Mouse (Mus musculus): Measurements from ENCODE around the gene Col24a1.
A peak's percentile ranks its signal among the peaks of the same experiment; 100 is the strongest.
"Not testable (repeated sequence)": the region's sequence is repeated elsewhere in the genome, so short reads cannot be mapped to it uniquely, and the experiment has no call there.

Col24a1 gene

GRCm38 (mm10) chr3:145353951-145354350 is 61.7 kb downstream of the Col24a1 start:
- DNase-seq (ENCODE audit: extremely low spot score, low spot score) = no peak

DNA sequence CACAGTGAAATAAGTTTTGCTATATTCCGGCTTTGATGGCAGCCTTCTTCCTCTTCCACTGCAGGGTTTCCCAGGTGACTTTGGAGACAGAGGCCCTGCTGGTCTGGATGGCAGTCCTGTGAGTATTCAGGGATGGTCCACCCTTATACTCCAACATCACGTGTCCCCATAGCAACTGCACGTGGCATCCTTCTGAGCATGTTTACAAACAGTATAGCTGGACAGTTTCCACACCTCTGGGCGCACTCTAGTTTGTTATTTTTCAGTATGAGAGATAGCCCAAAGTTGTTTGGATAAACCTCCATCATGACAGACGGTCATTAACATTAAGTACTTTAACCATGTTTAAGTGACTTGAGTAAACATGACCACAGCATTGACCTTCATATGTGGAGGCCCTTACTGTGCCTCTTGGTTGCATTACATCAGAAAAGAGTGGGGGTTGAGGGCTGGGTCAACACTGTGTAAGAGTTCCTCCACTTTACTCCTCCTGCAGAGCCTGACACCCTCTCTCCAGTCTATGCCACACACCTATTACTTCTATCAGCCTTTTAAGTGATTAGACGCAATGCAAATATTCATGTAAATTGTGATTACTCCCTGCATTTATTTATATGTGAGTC is 64.7 kb downstream of the Col24a1 start:
- DNase-seq (ENCODE audit: extremely low spot score, low spot score) = no peak

- no peak for DNase-seq (ENCODE audit: extremely low spot score, low spot score)
Observed at GRCm38 (mm10) chr3:145365227-145365626, 73.0 kb downstream of the Col24a1 start.

DNA sequence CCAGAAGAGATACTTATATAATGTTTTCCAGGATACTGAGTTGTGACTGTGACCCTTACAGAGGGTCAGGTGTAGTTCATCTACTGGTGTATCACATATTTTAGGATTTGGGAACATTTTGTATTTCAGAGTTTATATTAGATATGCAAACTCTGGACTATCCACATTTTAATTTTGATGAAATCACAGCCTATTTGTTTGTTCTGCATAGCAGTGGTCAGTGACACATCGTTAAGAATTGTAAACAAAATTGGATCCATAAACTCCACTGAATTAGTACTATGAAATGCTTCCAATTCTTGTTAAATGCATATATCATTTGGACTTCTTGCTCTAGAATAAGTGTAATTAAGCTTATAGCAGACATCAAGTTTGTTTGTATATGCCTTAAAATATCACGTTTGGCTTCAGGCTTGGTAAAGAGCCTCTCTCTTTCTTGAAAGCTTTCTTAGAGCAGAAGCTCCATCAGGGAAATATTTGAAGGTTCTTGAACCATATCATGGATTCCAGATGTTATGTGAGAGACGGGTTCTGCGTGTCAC is 75.0 kb downstream of the Col24a1 start:
- no peak for DNase-seq (ENCODE audit: extremely low spot score, low spot score)

GRCm38 (mm10) chr3:145376298-145376697 is 84.0 kb downstream of the Col24a1 start:
- DNase-seq (ENCODE audit: extremely low spot score, low spot score) = no peak

DNA sequence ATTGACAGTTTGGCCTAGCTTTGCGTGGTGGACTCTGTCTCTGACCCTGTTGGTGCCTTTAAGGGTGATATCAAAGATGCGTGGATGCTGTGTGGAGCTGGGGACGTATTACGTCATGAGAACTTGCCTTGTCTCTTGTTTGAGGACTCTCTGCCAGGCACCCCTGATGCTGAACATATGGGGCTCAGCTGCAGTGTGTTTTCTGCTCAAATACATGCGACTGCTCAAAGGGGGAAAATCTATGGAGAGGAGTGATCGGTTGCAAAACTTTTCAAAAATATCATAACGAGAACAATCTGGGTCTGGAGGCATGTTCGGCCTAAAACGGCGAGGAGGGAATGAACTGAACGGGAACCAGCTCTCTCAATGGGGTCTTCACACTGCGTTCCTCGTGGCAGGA is 90.8 kb downstream of the Col24a1 start:
- no peak for DNase-seq (ENCODE audit: extremely low spot score, low spot score)

- DNase-seq (ENCODE audit: extremely low spot score, low spot score) = no peak
Observed at GRCm38 (mm10) chr3:145386434-145386833, 94.2 kb downstream of the Col24a1 start.

- no peak for DNase-seq (ENCODE audit: extremely low spot score, low spot score)
Observed at GRCm38 (mm10) chr3:145390681-145391080, 98.4 kb downstream of the Col24a1 start.

- DNase-seq (ENCODE audit: extremely low spot score, low spot score) = no peak
Observed at GRCm38 (mm10) chr3:145391986-145392659, 99.9 kb downstream of the Col24a1 start.

DNA sequence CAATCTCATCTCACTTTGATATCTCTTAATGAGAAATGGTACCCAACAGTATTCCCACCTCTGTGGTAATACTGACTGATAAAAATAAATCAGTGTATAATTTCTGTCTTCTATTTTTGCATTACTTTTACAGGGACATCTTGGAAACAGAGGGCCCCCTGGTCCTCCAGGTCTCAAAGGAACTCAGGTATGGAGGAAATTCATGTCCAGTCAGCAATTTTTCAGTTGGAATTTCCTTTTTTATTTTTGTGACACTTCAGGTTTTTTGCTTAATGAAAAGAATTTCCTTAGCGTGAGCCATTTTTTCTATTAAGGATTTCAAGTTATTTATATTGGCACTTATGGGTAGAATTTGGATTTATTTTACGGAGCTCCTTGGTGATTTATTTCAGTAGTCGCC is 106.9 kb downstream of the Col24a1 start:
- DNase-seq (ENCODE audit: extremely low spot score, low spot score) = no peak

- no peak for DNase-seq (ENCODE audit: extremely low spot score, low spot score)
Observed at GRCm38 (mm10) chr3:145402257-145402656, 110.0 kb downstream of the Col24a1 start.

DNA sequence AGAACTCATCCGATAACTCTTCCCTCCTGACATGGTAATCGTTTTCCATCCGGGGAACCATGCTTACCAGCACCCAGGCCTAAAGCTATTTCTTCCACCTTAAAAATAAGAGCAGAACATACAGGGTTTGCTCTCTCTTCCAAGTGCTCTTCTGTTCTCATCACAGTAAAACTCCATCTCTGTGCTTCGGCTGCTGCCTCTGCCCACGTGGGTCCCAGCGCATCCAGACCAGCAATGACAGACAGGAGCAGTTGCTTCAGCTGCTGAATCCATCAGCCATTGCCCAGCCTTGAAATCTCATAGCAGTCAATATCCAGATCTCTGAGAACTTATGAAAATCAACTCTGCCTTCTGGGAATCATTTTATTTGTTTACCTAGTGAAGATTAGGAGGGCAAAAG is 110.7 kb downstream of the Col24a1 start:
- no peak for DNase-seq (ENCODE audit: extremely low spot score, low spot score)

DNA sequence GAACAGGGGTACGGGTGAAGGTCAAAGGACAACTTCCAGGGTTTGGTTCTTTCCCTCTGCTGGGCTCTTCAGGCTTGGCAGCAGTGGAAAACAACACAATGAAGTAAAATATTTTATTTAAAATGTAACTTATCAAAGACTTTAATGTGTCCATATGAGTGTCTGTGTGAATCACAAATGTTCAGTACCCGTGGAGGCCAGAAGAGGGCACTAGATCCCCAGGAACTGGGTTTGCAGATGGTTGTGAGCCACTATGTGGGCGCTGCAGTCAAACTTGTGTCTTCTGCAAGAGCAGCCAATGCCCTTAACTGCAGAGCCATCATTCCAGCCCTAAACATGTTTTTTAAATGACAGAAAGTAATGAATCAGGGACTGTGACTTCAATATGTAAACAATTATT is 115.8 kb downstream of the Col24a1 start:
- DNase-seq (ENCODE audit: extremely low spot score, low spot score) = peak; percentile 32

DNA sequence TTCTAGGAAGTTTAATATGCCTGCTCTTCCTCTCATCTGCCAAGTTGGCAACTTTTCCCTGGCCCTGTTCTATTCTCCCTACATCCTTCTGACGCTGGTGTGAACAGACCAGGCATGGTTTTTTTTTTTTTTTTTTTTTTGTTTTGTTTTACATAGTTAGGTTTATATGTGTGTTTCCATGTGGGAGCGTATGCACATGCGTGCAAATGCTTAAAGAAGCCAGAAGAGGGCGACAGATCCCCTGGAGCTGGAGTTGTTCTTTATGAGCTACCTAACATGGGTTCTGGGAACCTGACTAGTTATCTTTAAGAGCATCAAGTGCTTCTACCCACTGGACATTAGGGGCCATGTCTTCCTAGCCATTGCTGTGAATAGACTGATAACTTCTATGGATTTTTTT is 119.9 kb downstream of the Col24a1 start:
- no peak for DNase-seq (ENCODE audit: extremely low spot score, low spot score)

DNA sequence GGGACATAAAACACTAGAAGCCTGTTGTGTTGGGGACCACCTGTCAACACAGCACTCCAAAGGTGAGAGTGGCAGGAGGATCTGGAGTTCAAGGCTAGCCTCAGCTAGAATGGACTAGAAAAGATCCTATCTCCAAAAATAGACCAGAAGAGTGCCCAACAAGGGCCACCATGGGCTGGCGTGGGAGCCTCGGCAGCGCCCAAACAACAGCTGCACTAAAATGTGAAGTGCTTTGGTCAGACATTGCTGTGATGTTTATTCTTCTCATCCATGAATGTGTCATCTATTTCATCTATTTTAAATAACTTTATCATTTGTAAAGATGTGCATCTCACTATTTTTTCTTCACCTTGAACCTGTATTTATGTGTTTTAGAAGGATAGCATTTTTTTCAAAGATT is 122.1 kb downstream of the Col24a1 start:
- no peak for DNase-seq (ENCODE audit: extremely low spot score, low spot score)

DNA sequence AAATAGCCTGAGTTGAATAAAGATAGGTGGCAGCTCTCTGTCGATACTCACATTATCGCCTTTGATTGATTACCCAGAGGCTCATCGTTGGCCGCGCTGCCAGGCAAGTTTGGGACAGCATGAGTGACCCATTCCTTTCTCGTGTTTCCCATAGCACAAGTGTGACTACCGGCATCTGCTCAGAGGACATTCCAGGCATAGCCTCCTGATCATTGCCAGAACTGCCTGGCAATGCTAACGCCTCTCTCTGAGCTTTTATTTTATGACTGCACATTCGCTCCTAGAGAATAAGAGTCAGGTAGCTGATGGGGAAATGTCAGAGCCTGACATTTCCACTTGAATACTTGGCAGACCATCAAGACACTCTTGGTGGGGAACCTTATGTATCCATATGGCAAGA is 125.5 kb downstream of the Col24a1 start:
- no peak for DNase-seq (ENCODE audit: extremely low spot score, low spot score)

DNA sequence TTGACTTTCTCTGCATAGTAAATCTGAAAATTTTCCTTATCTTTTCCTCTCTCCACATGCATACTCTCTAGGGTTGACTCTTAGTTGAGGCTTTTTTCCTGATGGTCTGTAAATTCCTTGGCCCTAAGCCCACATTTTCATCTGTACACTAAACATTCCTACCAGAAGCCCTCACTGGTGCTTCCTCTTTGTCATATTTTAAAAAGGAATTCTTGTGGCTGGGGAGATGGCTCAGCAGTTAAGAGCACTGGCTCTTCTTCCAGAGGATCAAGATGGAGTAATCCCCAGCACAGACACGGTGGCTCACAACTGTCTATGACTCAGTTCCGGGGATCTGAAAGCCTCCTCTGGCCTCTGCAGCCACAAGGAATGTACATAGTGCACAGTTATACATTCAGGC is 128.1 kb downstream of the Col24a1 start:
- DNase-seq (ENCODE audit: extremely low spot score, low spot score) = no peak

DNA sequence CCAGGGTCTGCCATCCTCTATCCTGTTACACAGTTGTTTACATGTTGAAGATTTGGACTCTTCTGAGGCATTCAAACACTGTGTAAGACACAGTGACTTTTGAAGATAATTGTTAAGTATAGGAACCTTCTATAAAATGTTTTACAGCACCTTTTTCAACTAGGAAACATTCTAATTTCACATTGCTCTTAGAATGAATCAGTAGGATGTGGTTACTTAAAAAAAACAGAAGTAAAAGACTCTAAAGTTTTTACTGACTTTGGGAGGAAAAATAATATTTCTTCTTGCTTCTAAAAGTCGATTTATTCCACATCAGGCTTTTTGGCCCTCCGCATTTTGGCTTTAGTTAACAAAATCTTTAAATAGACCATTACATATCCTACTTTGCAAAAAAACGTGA is 129.8 kb downstream of the Col24a1 start:
- no peak for DNase-seq (ENCODE audit: extremely low spot score, low spot score)

GRCm38 (mm10) chr3:145438352-145438751 is 146.1 kb downstream of the Col24a1 start:
- DNase-seq (ENCODE audit: extremely low spot score, low spot score) = no peak

DNA sequence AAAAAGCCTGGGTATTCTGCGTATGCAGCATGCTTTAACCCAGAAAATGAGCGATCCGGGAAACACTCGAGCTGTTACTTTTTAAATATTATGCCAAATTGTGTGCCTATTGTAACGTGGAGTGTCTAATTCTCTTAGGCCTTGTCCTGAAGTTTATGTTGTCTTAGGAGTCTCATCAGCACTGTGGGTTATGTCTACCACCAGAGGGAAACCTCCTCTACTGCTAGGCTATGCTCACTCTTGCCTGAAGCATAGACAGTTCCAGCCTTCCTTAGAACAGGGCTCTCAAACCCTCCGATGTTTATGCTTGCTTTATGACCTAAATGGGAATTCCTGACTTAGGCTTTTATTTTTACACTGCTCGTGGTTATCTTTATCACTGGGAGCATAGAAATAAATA is 146.8 kb downstream of the Col24a1 start:
- DNase-seq (ENCODE audit: extremely low spot score, low spot score) = no peak

GRCm38 (mm10) chr3:145440993-145441392 is 148.7 kb downstream of the Col24a1 start:
- no peak for DNase-seq (ENCODE audit: extremely low spot score, low spot score)

DNA sequence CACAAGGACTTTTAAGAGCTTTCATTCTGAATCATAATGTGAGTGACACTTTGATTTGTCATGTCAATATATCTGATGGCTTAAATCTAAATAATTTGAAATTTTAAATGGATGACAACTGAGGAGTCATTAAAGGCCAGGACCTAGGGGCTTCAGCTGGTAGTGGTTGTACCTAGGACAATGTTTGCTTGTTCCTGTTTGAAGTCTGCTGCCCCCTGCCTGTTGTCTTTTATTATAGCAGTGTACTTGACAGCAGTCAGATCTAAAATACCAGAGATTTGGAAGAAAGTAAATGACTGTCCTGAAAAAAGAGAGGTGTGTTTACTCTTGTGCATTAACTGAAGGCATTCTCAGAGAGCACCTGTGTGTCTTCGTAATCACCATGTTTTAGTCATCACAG is 150.0 kb downstream of the Col24a1 start:
- no peak for DNase-seq (ENCODE audit: extremely low spot score, low spot score)

DNA sequence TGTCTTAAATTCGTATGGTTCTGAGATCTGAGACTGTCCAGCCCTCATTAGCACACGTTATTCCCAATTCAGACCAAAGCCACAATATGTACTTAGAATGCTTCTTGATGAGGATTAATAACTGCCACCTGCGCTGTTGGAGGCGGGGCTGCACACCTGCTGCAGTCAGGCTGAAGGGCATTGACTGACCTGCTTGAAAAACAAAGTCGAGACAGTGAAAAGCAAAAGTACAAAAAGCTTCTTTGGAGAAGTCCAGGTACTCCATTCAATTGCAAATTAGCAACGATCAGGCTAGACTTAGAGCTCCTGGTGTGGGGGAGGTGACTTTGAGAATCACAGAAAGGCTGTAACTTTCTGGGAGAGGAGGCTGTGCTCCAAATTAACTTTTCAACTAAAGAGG is 150.9 kb downstream of the Col24a1 start:
- DNase-seq (ENCODE audit: extremely low spot score, low spot score) = not testable (repeated sequence)
